Mouse (Mus musculus) limb, embryonic 10.5 days (tissue): ENCODE measurements around the gene Dpyd. TPM values are rescaled to one million over a fixed set of nuclear protein-coding genes. Genes with fewer than 3 reads are reported as not detected.
A peak's percentile ranks its signal among the peaks of the same experiment; 100 is the strongest.

Experiments used
- DNase-seq: peaks from one replicate; pipeline ENCODE4 v3.0.0-alpha.2; 2017; ENCODE audit warnings: low spot score
- H3K27ac ChIP-seq: fragments of 300-500 bp; sonication (generic); 2 replicates; pipeline ENCODE4 v1.5.1; 2016; ENCODE audit warnings: mild to moderate bottlenecking
- H3K27me3 ChIP-seq: fragments of 300-500 bp; sonication (generic); 2 replicates; pipeline ENCODE4 v1.6.1; 2016; ENCODE audit warnings: low read depth, mild to moderate bottlenecking; ENCODE audit not compliant: poor library complexity, severe bottlenecking
- H3K36me3 ChIP-seq: fragments of 300-500 bp; sonication (generic); 2 replicates; pipeline ENCODE4 v1.6.1; 2016; ENCODE audit warnings: mild to moderate bottlenecking, moderate library complexity
- H3K4me1 ChIP-seq: fragments of 300-500 bp; sonication (generic); 2 replicates; pipeline ENCODE4 v1.6.1; 2016
- H3K4me3 ChIP-seq: fragments of 300-500 bp; sonication (generic); 2 replicates; pipeline ENCODE4 v1.5.1; 2016; ENCODE audit warnings: mild to moderate bottlenecking, moderate library complexity
- H3K9me3 ChIP-seq: fragments of 300-500 bp; sonication (generic); replicated peaks from 2 replicates; pipeline ENCODE4 v1.6.1; 2016; ENCODE audit warnings: mild to moderate bottlenecking
- WGBS: fragments of 180-500 bp; shearing (Covaris S2); methylation state at CpG from one replicate; pipeline ENCODE4 v1.1.7; 2016; 5-methylcytosine and 5-hydroxymethylcytosine counted together
- polyA plus RNA-seq: library from polyadenylated mRNA; unstranded; fragments of >200 nt; fragmentation: Nextera tagmentation; extraction: Ambion mirVana; gene quantifications from 2 replicates; pipeline ENCODE4 v1.2.1, GENCODE M21; 2016

Gene Dpyd
- polyA plus RNA-seq, 1 experiment from 2014 or later: 10.9 TPM

DNA sequence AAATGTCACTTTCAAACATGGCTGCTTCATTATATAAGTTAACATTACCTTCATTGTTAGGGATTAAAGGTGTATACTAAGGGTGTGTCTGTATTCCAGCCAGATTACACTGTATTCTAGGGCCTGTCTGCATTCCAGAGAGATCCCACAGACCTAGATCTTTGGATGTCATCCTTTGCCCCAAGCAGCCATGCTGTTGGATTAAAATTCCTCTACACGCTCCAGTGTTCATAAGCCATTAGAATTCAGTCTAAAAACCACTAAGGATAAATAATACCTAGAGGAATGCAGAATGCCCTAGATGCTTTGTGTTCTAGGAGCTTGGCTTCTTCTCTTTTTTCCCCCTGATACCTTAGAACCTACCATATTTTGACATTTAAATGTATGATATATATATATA lies 494.2 kb downstream of the Dpyd start:
- H3K27me3 ChIP-seq: no peaks in the 10 kb centered on the region
- no peaks in the 10 kb centered on the region for H3K36me3 ChIP-seq
- H3K4me1 ChIP-seq: no peaks in the 10 kb centered on the region
- no peak overlapping the region for H3K27ac ChIP-seq
- no peaks in the 10 kb centered on the region for H3K9me3 ChIP-seq
- H3K4me3 ChIP-seq: no peak overlapping the region
- 94% methylated on average over 1 of the region's 1 CpGs for WGBS
- no peak for DNase-seq

DNA sequence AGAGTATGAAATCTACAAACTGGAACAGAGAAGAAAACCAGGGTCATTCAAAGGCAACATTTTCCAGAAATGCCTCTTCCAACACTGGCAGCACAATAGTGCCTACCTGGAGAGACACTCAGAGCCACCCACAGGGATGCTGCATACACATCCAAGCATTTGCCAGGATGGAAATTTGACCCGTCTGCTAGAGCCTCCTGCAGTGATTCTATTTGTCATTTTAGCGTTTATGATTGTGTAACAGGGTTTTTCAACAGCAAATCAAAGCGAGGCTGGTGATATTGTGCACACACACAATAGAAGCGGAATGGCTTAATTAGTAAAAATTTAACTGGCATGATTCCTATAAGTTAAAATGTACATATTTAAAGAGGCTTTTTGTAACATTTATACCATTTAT lies 501.3 kb downstream of the Dpyd start:
- H3K9me3 ChIP-seq: no peaks in the 10 kb centered on the region
- WGBS: 69% methylated on average over 4 of the region's 4 CpGs
- no peak for DNase-seq
- no peaks in the 10 kb centered on the region for H3K4me1 ChIP-seq
- no peak overlapping the region for H3K4me3 ChIP-seq
- no peaks in the 10 kb centered on the region for H3K27me3 ChIP-seq
- no peak overlapping the region for H3K27ac ChIP-seq
- H3K36me3 ChIP-seq: no peaks in the 10 kb centered on the region

DNA sequence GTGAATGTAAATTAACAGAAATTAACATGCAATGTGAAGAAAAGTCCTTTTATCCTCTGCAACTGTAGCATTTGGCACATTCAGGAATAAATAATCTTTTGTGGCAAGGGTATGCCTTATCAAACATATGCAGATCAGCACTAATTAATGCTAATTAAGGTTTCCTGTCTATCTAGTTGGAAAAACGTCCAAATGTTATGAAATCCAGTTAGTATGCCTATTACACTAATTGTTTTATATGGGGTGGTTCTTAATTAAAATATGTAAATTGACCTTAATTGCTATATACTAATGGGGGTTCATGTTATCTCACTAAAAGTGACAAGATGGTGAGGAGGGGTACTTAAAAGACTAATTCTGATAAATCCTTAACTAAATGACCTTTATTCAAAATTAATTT lies 501.7 kb downstream of the Dpyd start:
- Histone ChIP-seq H3K36me3 (no peaks in the 10 kb centered on the region), H3K9me3 (no peaks in the 10 kb centered on the region), H3K27ac (no peak overlapping the region), H3K4me1 (no peaks in the 10 kb centered on the region), H3K27me3 (no peaks in the 10 kb centered on the region), H3K4me3 (no peak overlapping the region)
- no peak for DNase-seq
- 21% methylated on average over 1 of the region's 1 CpGs for WGBS

DNA sequence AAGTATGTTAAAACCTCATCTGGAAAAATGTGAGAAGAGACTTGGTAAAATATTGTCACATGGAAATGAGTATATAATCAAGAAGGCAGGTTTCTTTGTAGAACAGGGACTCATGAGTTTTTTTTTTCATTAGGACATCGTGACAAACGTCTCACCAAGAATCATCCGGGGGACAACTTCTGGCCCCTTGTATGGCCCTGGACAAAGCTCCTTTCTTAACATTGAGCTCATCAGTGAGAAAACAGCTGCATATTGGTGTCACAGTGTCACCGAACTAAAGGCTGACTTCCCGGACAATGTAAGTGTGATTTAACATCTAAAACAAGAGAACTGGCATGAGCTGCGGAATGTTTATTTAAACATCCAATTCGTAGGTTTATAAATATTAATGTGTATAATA lies 502.8 kb downstream of the Dpyd start:
- Histone ChIP-seq H3K36me3 (no peaks in the 10 kb centered on the region), H3K4me3 (no peak overlapping the region), H3K4me1 (no peaks in the 10 kb centered on the region), H3K9me3 (no peaks in the 10 kb centered on the region), H3K27me3 (no peaks in the 10 kb centered on the region), H3K27ac (no peak overlapping the region)
- no peak for DNase-seq
- 89% methylated on average over 7 of the region's 7 CpGs for WGBS

DNA sequence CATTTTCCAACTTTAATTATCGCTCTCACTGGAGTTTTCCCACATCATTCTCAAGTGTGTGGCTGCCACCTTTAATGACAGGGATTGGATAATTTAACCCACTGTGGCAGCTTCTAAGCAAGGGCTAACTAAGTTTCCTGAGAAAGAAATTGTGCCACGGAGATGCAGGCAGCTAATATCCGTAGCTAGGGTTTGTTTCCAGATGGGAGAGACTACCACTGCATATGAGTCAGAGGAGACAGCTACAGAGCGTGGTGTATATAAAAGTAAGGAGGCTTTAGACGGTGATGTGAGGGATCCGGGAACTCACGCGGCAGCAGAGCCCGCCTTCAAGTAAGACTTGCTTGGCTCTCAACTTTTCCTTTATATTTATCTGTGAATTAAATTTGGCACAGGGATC lies 505.3 kb downstream of the Dpyd start:
- no peak for DNase-seq
- Histone ChIP-seq H3K4me1 (no peaks in the 10 kb centered on the region), H3K27ac (no peak overlapping the region), H3K4me3 (no peak overlapping the region), H3K36me3 (no peaks in the 10 kb centered on the region), H3K9me3 (no peaks in the 10 kb centered on the region), H3K27me3 (no peaks in the 10 kb centered on the region)
- 88% methylated on average over 9 of the region's 9 CpGs for WGBS

DNA sequence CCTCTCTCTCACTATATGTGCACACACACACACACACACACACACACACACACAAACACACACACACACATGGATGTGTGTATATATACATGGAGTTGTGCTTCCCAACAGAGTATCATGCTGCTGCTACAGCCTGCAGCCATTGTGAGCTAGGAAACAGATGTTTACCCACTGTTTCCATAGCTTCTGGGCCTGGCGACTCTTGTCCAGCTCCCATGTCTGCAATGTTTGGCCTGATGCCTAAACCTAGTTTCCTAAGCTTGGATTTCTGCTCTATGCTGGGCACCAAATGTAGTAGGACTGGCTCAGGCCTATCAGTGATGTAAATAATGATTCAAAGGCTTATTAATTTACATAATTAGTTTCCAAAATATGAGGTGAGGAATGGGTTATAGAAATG lies 524.7 kb downstream of the Dpyd start:
- DNase-seq: no peak
- Histone ChIP-seq H3K9me3 (no peaks in the 10 kb centered on the region), H3K4me1 (no peaks in the 10 kb centered on the region), H3K27me3 (no peaks in the 10 kb centered on the region), H3K36me3 (no peaks in the 10 kb centered on the region), H3K4me3 (no peak overlapping the region), H3K27ac (no peak overlapping the region)
- 81% methylated on average over 1 of the region's 1 CpGs for WGBS

DNA sequence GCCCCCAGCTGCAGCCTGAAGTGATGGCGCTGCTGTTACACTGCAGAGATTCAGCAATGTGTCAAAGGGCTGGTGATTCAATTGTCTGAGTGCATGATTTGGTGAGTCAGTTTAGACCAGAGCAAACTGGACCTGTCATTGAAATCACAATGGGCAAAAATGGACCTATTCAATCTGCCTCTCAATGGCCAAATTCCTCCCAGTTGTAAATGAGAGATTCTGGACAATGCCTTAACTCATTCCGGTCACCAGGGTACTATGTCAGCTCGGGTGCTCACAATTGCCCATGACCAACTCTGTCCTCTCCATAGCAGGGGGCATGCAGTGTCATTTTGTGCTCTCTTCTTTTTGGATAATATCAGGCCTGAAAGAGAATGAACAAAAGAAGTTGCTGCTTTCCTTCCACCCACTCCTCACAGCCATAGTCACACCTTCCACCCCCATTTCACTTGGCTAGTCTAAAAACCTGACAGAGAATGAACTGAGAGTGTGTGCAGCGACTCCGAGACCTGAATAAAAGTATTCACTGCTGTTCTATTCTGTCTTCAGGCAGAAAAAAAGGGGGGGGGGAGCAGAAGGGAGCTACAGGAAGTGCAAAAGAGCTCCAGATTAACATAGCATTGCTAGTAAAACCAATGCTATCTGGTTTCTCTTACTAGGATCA lies 533.4 kb downstream of the Dpyd start:
- no peaks in the 10 kb centered on the region for H3K36me3 ChIP-seq
- H3K4me3 ChIP-seq: no peak overlapping the region
- no peak overlapping the region for H3K27ac ChIP-seq
- WGBS: 84% methylated on average over 5 of the region's 5 CpGs
- no peak for DNase-seq
- no peaks in the 10 kb centered on the region for H3K9me3 ChIP-seq
- H3K27me3 ChIP-seq: no peaks in the 10 kb centered on the region
- H3K4me1 ChIP-seq: no peaks in the 10 kb centered on the region

DNA sequence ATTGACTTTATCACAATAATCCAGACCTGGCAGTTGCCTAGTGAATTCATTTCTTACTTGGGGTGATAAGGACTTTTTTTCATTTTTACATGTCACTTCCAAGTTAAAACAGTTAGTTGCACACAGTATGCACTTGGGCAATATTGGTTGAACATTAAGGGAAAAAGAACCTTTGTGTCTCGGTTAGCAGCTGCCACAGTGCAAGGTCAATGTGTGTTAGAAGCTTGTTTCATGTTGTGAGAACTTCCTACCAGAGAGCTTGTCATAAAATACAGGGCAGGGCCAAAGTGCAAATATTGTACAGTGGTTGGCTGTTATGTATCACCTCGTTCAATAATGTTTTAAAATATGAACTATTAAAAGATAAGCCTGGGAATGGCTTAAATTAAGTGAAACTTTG lies 564.1 kb downstream of the Dpyd start:
- no peak for DNase-seq
- Histone ChIP-seq H3K4me3 (no peak overlapping the region), H3K4me1 (no peaks in the 10 kb centered on the region), H3K9me3 (no peaks in the 10 kb centered on the region), H3K36me3 (no peaks in the 10 kb centered on the region), H3K27ac (no peak overlapping the region), H3K27me3 (no peaks in the 10 kb centered on the region)
- WGBS: 77% methylated on average over 2 of the region's 2 CpGs

DNA sequence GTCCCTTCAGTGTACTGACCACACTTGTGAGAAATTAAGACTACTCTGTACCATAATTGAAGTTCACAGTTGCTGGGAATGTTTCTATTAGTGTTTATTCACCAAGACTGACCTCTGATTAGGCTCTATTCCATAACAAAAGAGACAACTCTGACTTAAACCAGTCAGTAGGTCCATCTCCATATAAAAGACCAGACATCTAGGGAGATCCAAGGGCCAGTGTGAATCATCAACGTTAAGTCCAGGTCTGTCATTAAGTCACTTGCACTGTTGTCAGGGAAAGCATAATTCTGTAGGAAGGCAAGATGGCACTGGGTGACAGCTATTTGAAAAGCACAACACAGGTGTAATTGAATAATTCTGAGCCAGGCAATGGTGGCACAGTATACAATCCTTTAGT lies 566.1 kb downstream of the Dpyd start:
- no peak for DNase-seq
- WGBS: 82% methylated on average over 1 of the region's 1 CpGs
- Histone ChIP-seq H3K4me3 (no peak overlapping the region), H3K27ac (no peak overlapping the region), H3K9me3 (no peaks in the 10 kb centered on the region), H3K4me1 (no peaks in the 10 kb centered on the region), H3K27me3 (no peaks in the 10 kb centered on the region), H3K36me3 (no peaks in the 10 kb centered on the region)

DNA sequence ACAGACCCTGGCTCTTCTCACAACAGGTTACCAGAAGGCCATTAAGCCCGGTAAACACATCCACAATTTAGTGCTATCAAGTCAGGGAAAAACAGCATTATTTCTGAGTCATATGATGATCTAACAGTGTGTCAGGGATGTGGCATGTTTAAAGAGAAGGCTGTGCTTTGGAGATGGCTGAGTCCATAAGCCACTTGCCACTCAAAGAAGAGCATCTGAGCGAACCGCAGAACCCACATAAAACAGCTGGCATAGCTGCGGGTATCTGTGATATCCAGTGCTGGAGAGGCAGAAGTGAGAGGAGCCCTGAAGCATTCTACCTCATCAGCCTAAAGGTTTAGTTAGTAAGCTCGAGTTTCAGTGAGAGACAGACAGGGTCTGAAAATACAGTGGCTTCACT lies 581.1 kb downstream of the Dpyd start:
- no peak overlapping the region for H3K27ac ChIP-seq
- 69% methylated on average over 5 of the region's 5 CpGs for WGBS
- H3K36me3 ChIP-seq: no peaks in the 10 kb centered on the region
- DNase-seq: no peak
- H3K4me3 ChIP-seq: no peak overlapping the region
- H3K9me3 ChIP-seq: 0 out of 2 replicates have a peak, but pooled peaks cover 3% of the 10 kb centered on the region
- no peaks in the 10 kb centered on the region for H3K27me3 ChIP-seq
- no peaks in the 10 kb centered on the region for H3K4me1 ChIP-seq

DNA sequence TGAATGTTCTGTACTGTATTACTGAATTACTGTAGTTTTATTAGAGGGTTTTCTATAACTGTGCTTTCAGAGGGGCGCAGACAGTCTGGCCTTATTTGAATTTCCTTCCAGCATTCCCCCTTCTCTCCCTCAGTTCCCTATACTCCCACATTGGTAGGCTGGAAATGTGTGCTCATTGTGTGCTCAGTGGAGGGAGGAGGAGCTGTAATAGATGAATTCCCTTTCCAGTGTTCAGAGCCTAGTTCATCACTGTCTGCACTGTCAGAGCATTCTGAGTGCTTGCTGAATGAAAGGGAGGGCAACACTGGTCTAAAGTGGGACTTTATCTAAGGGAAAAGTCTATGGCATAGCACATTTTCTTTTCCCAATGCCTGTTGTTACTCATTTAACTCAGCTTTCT lies 582.9 kb downstream of the Dpyd start:
- no peak overlapping the region for H3K4me3 ChIP-seq
- H3K27ac ChIP-seq: no peak overlapping the region
- DNase-seq: no peak
- H3K4me1 ChIP-seq: no peaks in the 10 kb centered on the region
- WGBS: 93% methylated on average over 1 of the region's 1 CpGs
- no peaks in the 10 kb centered on the region for H3K27me3 ChIP-seq
- no peaks in the 10 kb centered on the region for H3K36me3 ChIP-seq
- 0 out of 2 replicates have a peak, but pooled peaks cover 3% of the 10 kb centered on the region for H3K9me3 ChIP-seq

DNA sequence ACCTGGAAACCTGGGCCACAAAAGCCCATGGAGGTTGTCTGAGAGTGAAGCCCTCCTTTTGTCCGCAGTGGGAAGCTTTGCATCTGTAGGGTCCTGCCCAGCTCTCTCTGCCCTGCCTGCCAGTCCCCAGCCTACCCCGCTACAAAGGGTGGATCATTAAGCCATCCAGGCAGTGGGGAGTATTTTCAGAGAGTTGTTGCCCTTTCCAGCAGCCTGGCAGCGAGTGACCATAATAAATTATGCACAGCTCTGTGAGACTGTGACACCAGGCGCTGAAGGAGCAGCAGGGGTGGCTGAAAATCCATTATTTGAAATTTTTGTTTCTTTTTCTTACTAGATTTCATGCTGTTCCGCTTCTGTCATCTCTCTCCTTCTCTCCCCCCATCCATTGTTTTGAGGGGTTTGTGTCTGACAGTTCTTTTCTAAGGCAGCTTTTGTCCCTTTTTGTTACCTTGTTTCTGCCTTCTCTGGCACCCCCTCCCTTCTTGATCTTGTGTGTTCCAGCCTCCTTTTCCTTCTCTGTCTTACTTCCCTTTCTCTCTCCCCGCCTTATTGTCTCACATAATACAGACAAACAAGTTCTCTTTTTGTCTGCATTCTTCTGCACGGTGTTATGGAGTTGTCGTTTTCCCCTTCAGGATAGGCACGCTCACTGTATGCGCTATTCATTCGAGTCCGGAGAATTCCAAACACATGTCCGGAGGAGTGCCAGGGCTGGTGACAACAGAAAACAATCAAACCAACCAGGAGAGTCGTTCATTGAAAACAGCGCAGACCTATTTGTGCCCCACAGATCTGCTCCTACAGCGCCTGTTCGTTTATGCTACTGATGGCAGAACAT lies 592.9 kb downstream of the Dpyd start:
- Histone ChIP-seq H3K4me3 (no peak overlapping the region), H3K27ac (peak overlapping the region; percentile 46; the same call in 1 of the 2 replicates), H3K9me3 (no peaks in the 10 kb centered on the region), H3K4me1 (peaks cover 9% of the 10 kb centered on the region), H3K36me3 (no peaks in the 10 kb centered on the region), H3K27me3 (no peaks in the 10 kb centered on the region)
- 51% methylated on average over 17 of the region's 17 CpGs for WGBS
- no peak for DNase-seq

DNA sequence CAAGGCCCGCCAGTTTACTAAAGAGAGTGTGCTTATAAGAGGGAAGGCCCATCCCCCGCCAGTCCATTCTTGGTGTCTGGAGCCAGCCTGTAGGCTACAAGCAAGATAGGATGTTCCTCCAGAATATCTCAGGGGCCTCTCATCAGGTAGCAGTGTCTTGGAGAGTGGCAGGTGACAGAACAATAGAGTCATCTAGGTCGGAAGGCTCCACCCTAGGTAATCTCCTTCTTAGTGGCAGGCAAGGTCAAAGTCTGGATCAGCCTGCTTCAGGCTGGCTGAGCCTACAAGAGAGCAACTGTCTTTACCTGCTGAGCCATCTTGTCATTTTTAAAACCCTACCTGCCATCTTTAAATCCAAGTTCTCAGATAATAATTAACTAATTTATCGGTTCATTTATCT lies 596.7 kb downstream of the Dpyd start:
- Histone ChIP-seq H3K36me3 (no peaks in the 10 kb centered on the region), H3K27ac (no peak overlapping the region), H3K4me1 (peaks cover 9% of the 10 kb centered on the region), H3K4me3 (no peak overlapping the region), H3K9me3 (no peaks in the 10 kb centered on the region), H3K27me3 (no peaks in the 10 kb centered on the region)
- WGBS: 91% methylated on average over 4 of the region's 4 CpGs
- DNase-seq: no peak
